Mouse (Mus musculus) olfactory bulb, adult 2 months (tissue): ENCODE results near the gene Pkp4.

Source experiments
- CTCF ChIP-seq: fragments of 200-500 bp; IDR thresholded peaks from 2 replicates; pipeline ENCODE4 v1.5.1; 2012; ENCODE audit warnings: low read depth, mild to moderate bottlenecking, low read length, moderate library complexity; ENCODE audit not compliant: insufficient read depth
- POLR2A ChIP-seq: fragments of 200-500 bp; IDR thresholded peaks from 2 replicates; pipeline ENCODE4 v1.6.1; 2012; ENCODE audit warnings: mild to moderate bottlenecking, low read depth, low read length, moderate library complexity; ENCODE audit not compliant: insufficient read depth

GRCm38 (mm10) chr2:59394651-59395050 is 234.0 kb downstream of the Pkp4 start:
- TF ChIP-seq CTCF (no peak), POLR2A (no peak)
